In genomic region chr15:79956559-79956958, GRCm38 (mm10) we compare ENCODE assay signal across 20 mouse cellular contexts. TPM values are rescaled to one million over a fixed set of nuclear protein-coding genes. Genes with fewer than 3 reads are reported as not detected.
DNase-seq lines count a peak whose midpoint lies in the region; ATAC-seq lines count a peak whose summit lies in the region.
"Had no signal": no experiment of that assay in that cellular context is flagged by ENCODE, and none has a peak within 500 bp of the region (broad histone marks: within the 10 kb centered on the region; RNA-seq: fewer than 3 reads in every experiment).

No protein-coding gene starts in this region.

- no peaks in the 10 kb centered on the region for H3K9me3 ChIP-seq in lung, embryonic 16.5 days (ENCODE audit: control insufficient read depth, low read length)
- H3K9me3 ChIP-seq: embryonic facial prominence, embryonic 13.5 days; forebrain, embryonic 12.5 days; limb, embryonic 10.5 days; liver, embryonic 15.5 days; midbrain, embryonic 15.5 days had no signal

- H3K9ac ChIP-seq in lung, embryonic 16.5 days (ENCODE audit: low read length): no peak overlapping the region
- H3K9ac ChIP-seq: embryonic facial prominence, embryonic 13.5 days; forebrain, embryonic 12.5 days; liver, embryonic 15.5 days; midbrain, embryonic 15.5 days had no signal

- H3K27ac ChIP-seq in lung, embryonic 16.5 days (ENCODE audit: low read length): peak overlapping the region; percentile 45; the same call in 1 of the 2 replicates
- H3K27ac ChIP-seq: embryonic facial prominence, embryonic 13.5 days; forebrain, embryonic 12.5 days; hindbrain, postnatal 0 days; limb, embryonic 10.5 days; liver, embryonic 15.5 days; midbrain, embryonic 15.5 days had no signal

- H3K27me3 ChIP-seq in lung, embryonic 16.5 days (ENCODE audit: control insufficient read depth, insufficient read depth, low read depth, low read length): no peaks in the 10 kb centered on the region
- H3K27me3 ChIP-seq: embryonic facial prominence, embryonic 13.5 days; midbrain, embryonic 15.5 days had no signal

- H3K36me3 ChIP-seq in lung, embryonic 16.5 days (ENCODE audit: control insufficient read depth, insufficient read depth, low read length): no peaks in the 10 kb centered on the region
- H3K36me3 ChIP-seq: embryonic facial prominence, embryonic 13.5 days; forebrain, embryonic 12.5 days; limb, embryonic 10.5 days; liver, embryonic 15.5 days; midbrain, embryonic 15.5 days had no signal

- peaks cover 13% of the 10 kb centered on the region for H3K4me1 ChIP-seq in lung, embryonic 16.5 days (replicated peaks; ENCODE audit: control insufficient read depth, insufficient read depth, low read length)
- H3K4me1 ChIP-seq: liver, embryonic 15.5 days had no signal

- peak; percentile 14 for DNase-seq in kidney, postnatal 10 days
- no peak for DNase-seq in kidney, postnatal 4 days
- DNase-seq in thymus, postnatal 4 days: peak; percentile 76
- DNase-seq in cerebellum, adult 8-10 months: no peak
- no peak for DNase-seq in neural tube, embryonic 10.5 days (ENCODE audit: extremely low spot score, low spot score)
- no peak for DNase-seq in adrenal gland, adult 2 months
- DNase-seq: adrenal gland, postnatal 36 days; cerebellum, postnatal 36 days; heart, postnatal 10 days; kidney, postnatal 14 days; layer of hippocampus, postnatal 36 days; retina, postnatal 1 day had no signal

- 50% methylated on average over 8 of the region's 8 CpGs for WGBS in lung, embryonic 16.5 days

- H3K4me2 ChIP-seq in lung, embryonic 16.5 days (ENCODE audit: low read depth, low read length): no peak overlapping the region
- H3K4me2 ChIP-seq: embryonic facial prominence, embryonic 13.5 days; forebrain, embryonic 12.5 days; liver, embryonic 15.5 days; midbrain, embryonic 15.5 days had no signal

- ATAC-seq in lung, embryonic 16.5 days (ENCODE audit: low read depth): peak; percentile 77
- peak; percentile 42; the same call in 1 of the 2 replicates for ATAC-seq in monocyte, adult 5-6 weeks (replicated peaks; ENCODE audit: insufficient number of reproducible peaks, low FRiP score, low TSS enrichment, poor library complexity, severe bottlenecking)
- ATAC-seq: hindbrain, postnatal 0 days; midbrain, embryonic 15.5 days had no signal

- H3K4me3 ChIP-seq in lung, embryonic 16.5 days (ENCODE audit: low read length): no peak overlapping the region
- H3K4me3 ChIP-seq: embryonic facial prominence, embryonic 13.5 days; forebrain, embryonic 12.5 days; limb, embryonic 10.5 days; liver, embryonic 15.5 days; midbrain, embryonic 15.5 days had no signal

RNA-seq across cellular contexts. Expression of gene Cbx7, which starts 14.4 kb away (rescaled TPM):
- polyA plus RNA-seq in lung, embryonic 16.5 days (2015; fragmentation: Nextera tagmentation; extraction: Ambion mirVana): 3.1 and 4.3 TPM in 2 replicates
- total RNA-seq in monocyte, adult 5-6 weeks (2017): 17.8 to 33.8 TPM (median 17.9 TPM) in 3 replicates
- total RNA-seq in adrenal gland, adult 2 months (2021): 10 to 100 TPM; 15.6 to 29.8 TPM
- polyA plus RNA-seq in adrenal gland, adult 2 months (2012; rRNA removed): 35.2 and 41.3 TPM in 2 replicates

RNA-seq across cellular contexts. Expression of gene Pdgfb, which starts 58.2 kb away (rescaled TPM):
- polyA plus RNA-seq in lung, embryonic 16.5 days (2015; fragmentation: Nextera tagmentation; extraction: Ambion mirVana): 7.2 and 7.7 TPM in 2 replicates
- 14.3 to 55.2 TPM (median 25.5 TPM) in 3 replicates for total RNA-seq in monocyte, adult 5-6 weeks (2017)
- 10 to 100 TPM; 30.3 to 54.0 TPM for total RNA-seq in adrenal gland, adult 2 months (2021)
- polyA plus RNA-seq in adrenal gland, adult 2 months (2012; rRNA removed): 63.3 and 63.8 TPM in 2 replicates

Comparison
In these comparisons a context has a peak if more than half of its experiments do, and no peak if none do; other contexts are left out.
1. DNase-seq: peak in kidney, postnatal 10 days (single experiment) and thymus, postnatal 4 days (single experiment); none in kidney, postnatal 4 days (0 of 2), cerebellum, adult 8-10 months (single experiment), neural tube, embryonic 10.5 days (single experiment) and adrenal gland, adult 2 months (single experiment).